Mouse (Mus musculus) urinary bladder, postnatal 10 days (tissue): ENCODE measurements around the gene Vegfa.
"Not testable (repeated sequence)": the region's sequence is repeated elsewhere in the genome, so short reads cannot be mapped to it uniquely, and the experiment has no call there.

Experiments used
- DNase-seq: peaks from one replicate; pipeline ENCODE4 v3.0.0; 2022; ENCODE audit warnings: low spot score

Gene Vegfa

GRCm38 (mm10) chr17:45996921-45997444, 35.2 kb downstream of the Vegfa start:
- no peak for DNase-seq

GRCm38 (mm10) chr17:45994281-45994817, 37.8 kb downstream of the Vegfa start:
- no peak for DNase-seq

GRCm38 (mm10) chr17:45986915-45987314, 45.3 kb downstream of the Vegfa start:
- no peak for DNase-seq

GRCm38 (mm10) chr17:45986374-45986773, 45.8 kb downstream of the Vegfa start:
- DNase-seq = no peak

GRCm38 (mm10) chr17:45983185-45983584, 49.0 kb downstream of the Vegfa start:
- not testable (repeated sequence) for DNase-seq

- no peak for DNase-seq
Measured at GRCm38 (mm10) chr17:45981841-45982240, 50.3 kb downstream of the Vegfa start.

- no peak for DNase-seq
Measured at GRCm38 (mm10) chr17:45979025-45979805, 53.0 kb downstream of the Vegfa start.

- no peak for DNase-seq
Measured at GRCm38 (mm10) chr17:45974461-45974860, 57.7 kb downstream of the Vegfa start.

- no peak for DNase-seq
Measured at GRCm38 (mm10) chr17:45973214-45973613, 59.0 kb downstream of the Vegfa start.

- DNase-seq = no peak
Measured at GRCm38 (mm10) chr17:45972405-45972804, 59.8 kb downstream of the Vegfa start.

- DNase-seq = no peak
Measured at GRCm38 (mm10) chr17:45971800-45972199, 60.4 kb downstream of the Vegfa start.

- DNase-seq = no peak
Measured at GRCm38 (mm10) chr17:45970741-45971550, 61.2 kb downstream of the Vegfa start.

GRCm38 (mm10) chr17:45969596-45969995, 62.6 kb downstream of the Vegfa start:
- DNase-seq = no peak

- DNase-seq = no peak
Measured at GRCm38 (mm10) chr17:45968341-45968740, 63.8 kb downstream of the Vegfa start.
